Mouse (Mus musculus) heart, adult 2 months (tissue): ENCODE measurements around the gene Bsn. TPM values are rescaled to one million over a fixed set of nuclear protein-coding genes. Genes with fewer than 3 reads are reported as not detected.

ENCODE experiments used
- DNase-seq, 2 experiments: peaks; one replicate each; pipeline ENCODE4 v3.0.0; 2021
- H3K27ac ChIP-seq: fragments of 200-600 bp; 2 replicates; pipeline ENCODE4 v1.8.1; 2022
- H3K27me3 ChIP-seq: fragments of 200-500 bp; 2 replicates; pipeline ENCODE4 v1.6.1; 2012; ENCODE audit warnings: mild to moderate bottlenecking, low read length, inconsistent platforms, mixed read lengths; ENCODE audit not compliant: control insufficient read depth, insufficient read depth
- H3K36me3 ChIP-seq: fragments of 200-500 bp; 2 replicates; pipeline ENCODE4 v1.6.1; 2012; ENCODE audit warnings: low read length, inconsistent platforms; ENCODE audit not compliant: control insufficient read depth, insufficient read depth
- H3K4me1 ChIP-seq: fragments of 200-500 bp; 2 replicates; pipeline ENCODE4 v1.6.1; 2011; ENCODE audit warnings: low read length; ENCODE audit not compliant: control insufficient read depth, insufficient read depth
- H3K4me3 ChIP-seq: fragments of 200-600 bp; 2 replicates; pipeline ENCODE4 v1.8.1; 2022
- H3K79me2 ChIP-seq: fragments of 200-500 bp; replicated peaks from 2 replicates; pipeline ENCODE4 v1.6.1; 2012; ENCODE audit warnings: mild to moderate bottlenecking, inconsistent platforms, low read length, moderate library complexity, mixed read lengths; ENCODE audit not compliant: control insufficient read depth, insufficient read depth
- H3K9ac ChIP-seq: fragments of 200-500 bp; 2 replicates; pipeline ENCODE4 v1.6.1; 2012; ENCODE audit warnings: low read depth, mild to moderate bottlenecking, control low read depth, inconsistent platforms, low read length, mixed read lengths
- CTCF ChIP-seq: fragments of 200-600 bp; IDR thresholded peaks from 2 replicates; pipeline ENCODE4 v1.8.1; 2022; ENCODE audit warnings: antibody characterized with exemption, mild to moderate bottlenecking, moderate library complexity
- EP300 ChIP-seq: fragments of 200-500 bp; IDR thresholded peaks from 2 replicates; pipeline ENCODE4 v1.6.1; 2011; ENCODE audit warnings: low read depth, low read length, control low read depth; ENCODE audit not compliant: insufficient read depth
- POLR2A ChIP-seq: fragments of 200-500 bp; IDR thresholded peaks from 2 replicates; pipeline ENCODE4 v1.6.1; 2011; ENCODE audit warnings: mild to moderate bottlenecking, low read depth, low read length, control low read depth; ENCODE audit not compliant: insufficient read depth
- WGBS: fragments of 180-500 bp; shearing (Covaris S2); methylation state at CpG from one replicate; pipeline ENCODE4 v1.1.7; 2018; 5-methylcytosine and 5-hydroxymethylcytosine counted together
- intact Hi-C: fragments of 180-260 bp; cut with DNase I; formaldehyde crosslinking; loops from one replicate; pipeline ENCODE4 v1.15.1; 2025
- polyA plus RNA-seq: library from polyadenylated mRNA; depleted of rRNA; stranded (reverse); fragments of >200 nt; gene quantifications from 2 replicates; pipeline ENCODE4 v1.2.3, GENCODE M21; 2012
- total RNA-seq, 2 experiments: library from RNA; stranded (reverse); gene quantifications; 2 replicates each; pipeline ENCODE4 v1.2.3; 2021

The Bsn gene
- total and polyA plus RNA-seq, 3 experiments: 0.03 to 0.10 (median 0.05) TPM

DNA sequence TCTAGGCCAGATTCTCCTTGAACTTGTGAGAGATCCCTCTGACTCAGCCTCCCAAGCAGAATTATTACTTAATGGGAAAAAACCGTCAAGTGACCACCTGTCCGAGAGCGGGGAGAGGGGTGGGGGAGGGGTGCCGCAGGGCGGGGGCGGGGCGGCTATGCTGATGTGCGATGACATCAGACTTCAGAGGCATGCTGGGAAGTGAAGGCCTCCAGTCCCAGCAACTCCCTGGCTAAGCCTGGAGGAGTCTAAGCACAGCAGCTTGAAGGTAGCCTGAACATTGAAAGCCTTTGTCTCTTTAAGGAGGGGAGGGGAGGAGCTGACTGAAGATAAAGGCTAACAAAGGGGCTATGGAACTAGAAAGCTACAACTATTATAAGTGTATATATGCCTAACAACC is 25.0 kb downstream of the Bsn start:
- 44% methylated on average over 8 of the region's 8 CpGs for WGBS
- no peaks in the 10 kb centered on the region for H3K79me2 ChIP-seq
- H3K4me3 ChIP-seq: no peak overlapping the region
- no peak overlapping the region for H3K9ac ChIP-seq
- intact Hi-C loops: no loop called here
- H3K4me1 ChIP-seq: no peaks in the 10 kb centered on the region
- no peaks in the 10 kb centered on the region for H3K27me3 ChIP-seq
- TF ChIP-seq EP300 (no peak), CTCF (no peak)
- no peaks in the 10 kb centered on the region for H3K36me3 ChIP-seq
- no peak for DNase-seq
- no peak overlapping the region for H3K27ac ChIP-seq

DNA sequence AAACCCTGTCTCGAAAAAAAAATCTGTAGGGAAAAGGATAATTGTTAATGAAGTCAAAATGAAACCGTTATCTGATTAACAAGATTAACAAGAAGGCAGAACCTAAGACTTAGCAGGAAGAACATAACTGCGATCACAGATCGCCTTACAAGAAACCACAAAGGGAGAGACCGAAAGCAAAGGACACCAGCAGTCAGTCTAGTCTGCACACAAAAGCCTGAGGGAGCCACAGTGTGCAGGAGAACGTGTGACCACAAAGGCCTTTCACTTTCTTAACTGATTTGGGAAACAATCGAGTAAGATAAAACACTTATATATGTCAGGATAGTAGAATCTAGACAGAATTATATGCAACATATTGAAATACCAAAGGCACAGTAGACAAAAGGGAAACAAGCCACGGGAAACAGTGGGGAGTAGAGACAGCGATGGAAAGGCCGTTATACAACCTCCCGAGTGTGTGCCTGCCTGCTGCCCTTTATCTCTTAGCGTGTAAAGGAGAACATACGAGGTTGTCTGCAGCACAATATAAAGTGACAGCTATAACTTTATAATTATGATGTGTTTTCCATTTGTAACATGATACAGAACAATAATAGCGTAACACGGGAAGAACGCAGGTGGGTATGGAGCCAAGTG is 26.4 kb downstream of the Bsn start:
- Histone ChIP-seq H3K79me2 (no peaks in the 10 kb centered on the region), H3K4me3 (no peak overlapping the region), H3K36me3 (no peaks in the 10 kb centered on the region), H3K4me1 (no peaks in the 10 kb centered on the region), H3K27me3 (no peaks in the 10 kb centered on the region), H3K9ac (no peak overlapping the region), H3K27ac (no peak overlapping the region)
- WGBS: 81% methylated on average over 16 of the region's 16 CpGs
- intact Hi-C loops: no loop called here
- TF ChIP-seq EP300 (no peak), CTCF (no peak), POLR2A (no peak)
- no peak for DNase-seq

GRCm38 (mm10) chr9:108157891-108158290 is 32.3 kb downstream of the Bsn start:
- Histone ChIP-seq H3K4me3 (no peak overlapping the region), H3K36me3 (no peaks in the 10 kb centered on the region), H3K9ac (no peak overlapping the region), H3K27me3 (no peaks in the 10 kb centered on the region), H3K79me2 (no peaks in the 10 kb centered on the region), H3K4me1 (no peaks in the 10 kb centered on the region), H3K27ac (no peak overlapping the region)
- intact Hi-C loops: no loop called here
- 26% methylated on average over 7 of the region's 7 CpGs for WGBS
- DNase-seq: no peak
- no peak for TF ChIP-seq POLR2A

GRCm38 (mm10) chr9:108157451-108157850 is 32.7 kb downstream of the Bsn start:
- Histone ChIP-seq H3K79me2 (no peaks in the 10 kb centered on the region), H3K4me3 (no peak overlapping the region), H3K4me1 (no peaks in the 10 kb centered on the region), H3K27ac (no peak overlapping the region), H3K36me3 (no peaks in the 10 kb centered on the region), H3K27me3 (no peaks in the 10 kb centered on the region), H3K9ac (no peak overlapping the region)
- 83% methylated on average over 6 of the region's 6 CpGs for WGBS
- no peak for TF ChIP-seq CTCF
- no peak for TF ChIP-seq EP300
- no peak for TF ChIP-seq POLR2A
- DNase-seq: no peak
- intact Hi-C loops: no loop called here

DNA sequence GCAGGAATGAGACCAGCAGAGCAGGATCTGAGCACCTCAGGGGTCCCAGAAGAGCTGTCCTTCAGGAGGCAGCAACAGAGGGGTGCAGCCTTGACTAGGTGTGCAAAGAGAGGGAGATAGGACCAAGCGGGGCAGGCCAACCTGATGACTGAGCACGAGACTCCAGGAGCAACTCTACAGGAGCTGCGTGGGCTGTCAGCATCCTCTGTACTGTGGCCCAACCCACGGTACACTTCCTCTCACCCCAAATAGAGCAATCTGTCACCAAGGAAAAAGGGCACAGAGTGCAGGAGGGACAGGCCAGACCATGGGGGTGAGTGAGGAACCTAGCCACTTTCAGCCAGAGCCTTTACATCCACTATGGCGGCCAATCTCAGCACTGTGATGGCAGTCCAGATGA is 33.4 kb downstream of the Bsn start:
- Histone ChIP-seq H3K4me1 (no peaks in the 10 kb centered on the region), H3K27ac (no peak overlapping the region), H3K4me3 (no peak overlapping the region), H3K27me3 (no peaks in the 10 kb centered on the region), H3K9ac (no peak overlapping the region), H3K36me3 (no peaks in the 10 kb centered on the region), H3K79me2 (no peaks in the 10 kb centered on the region)
- intact Hi-C loops: no loop called here
- no peak for TF ChIP-seq POLR2A
- WGBS: 72% methylated on average over 5 of the region's 5 CpGs
- DNase-seq: no peak

GRCm38 (mm10) chr9:108154814-108155213 is 35.4 kb downstream of the Bsn start:
- Histone ChIP-seq H3K36me3 (no peaks in the 10 kb centered on the region), H3K27ac (no peak overlapping the region), H3K4me3 (no peak overlapping the region), H3K4me1 (no peaks in the 10 kb centered on the region), H3K27me3 (no peaks in the 10 kb centered on the region), H3K79me2 (no peaks in the 10 kb centered on the region), H3K9ac (no peak overlapping the region)
- no peak for TF ChIP-seq CTCF
- TF ChIP-seq EP300: no peak
- no peak for TF ChIP-seq POLR2A
- intact Hi-C loops: no loop called here
- 88% methylated on average over 12 of the region's 12 CpGs for WGBS
- DNase-seq: no peak
